ENCODE assay signal across 27 mouse cellular contexts in the genomic region with DNA sequence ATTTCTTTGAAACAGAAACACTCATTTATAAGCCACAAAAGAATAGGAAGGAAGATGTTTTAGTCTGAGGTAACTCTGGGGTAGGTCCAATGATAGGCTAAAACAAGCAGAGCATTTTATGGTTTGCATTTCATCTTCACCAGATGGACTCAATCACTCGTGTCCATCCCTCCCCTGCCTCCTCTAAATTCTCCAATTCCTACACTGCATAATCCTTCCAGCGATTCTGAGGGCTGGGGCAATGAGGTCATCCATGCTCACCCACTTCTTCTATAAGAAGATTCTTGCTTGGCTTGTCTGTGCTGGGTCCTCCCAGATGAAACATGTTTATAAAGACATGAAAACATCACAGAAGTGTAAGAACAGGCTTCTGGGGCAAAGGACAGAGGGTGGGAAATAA.
A peak's percentile ranks its signal among the peaks of the same experiment; 100 is the strongest.
DNase-seq lines count a peak whose midpoint lies in the region; ATAC-seq and TF ChIP-seq lines count a peak whose summit lies in the region.
"Had no signal": no experiment of that assay in that cellular context is flagged by ENCODE, and none has a peak within 500 bp of the region (broad histone marks: within the 10 kb centered on the region; RNA-seq: fewer than 3 reads in every experiment).

No protein-coding gene starts in this region.

- TF ChIP-seq POLR2A in kidney, adult 2 months (IDR thresholded peaks at IDR 0.05; ENCODE audit: low read depth, low read length): no peak

- peak; percentile 93 for ATAC-seq in kidney, embryonic 15.5 days (replicated peaks; ENCODE audit: low FRiP score)
- ATAC-seq in embryonic facial prominence, embryonic 11.5 days (replicated peaks; ENCODE audit: insufficient number of reproducible peaks, low FRiP score, low TSS enrichment, low read depth): no peak
- ATAC-seq: forebrain, embryonic 13.5 days; intestine, postnatal 0 days; midbrain, embryonic 15.5 days had no signal

- no peaks in the 10 kb centered on the region for H3K4me1 ChIP-seq in kidney, embryonic 15.5 days
- H3K4me1 ChIP-seq in kidney, adult 2 months (ENCODE audit: control insufficient read depth, insufficient read depth, low read length): no peaks in the 10 kb centered on the region
- no peaks in the 10 kb centered on the region for H3K4me1 ChIP-seq in embryonic facial prominence, embryonic 11.5 days (ENCODE audit: control insufficient read depth, insufficient read depth, low read length)
- no peaks in the 10 kb centered on the region for H3K4me1 ChIP-seq in forebrain, embryonic 10.5 days
- H3K4me1 ChIP-seq: forebrain, embryonic 13.5 days; heart, embryonic 10.5 days; heart, embryonic 15.5 days; lung, embryonic 15.5 days; midbrain, embryonic 10.5 days; midbrain, embryonic 15.5 days had no signal

- no peak overlapping the region for H3K4me3 ChIP-seq in kidney, embryonic 15.5 days (replicated peaks)
- no peak overlapping the region for H3K4me3 ChIP-seq in kidney, adult 2 months (ENCODE audit: insufficient read depth, low read depth, low read length)
- H3K4me3 ChIP-seq in embryonic facial prominence, embryonic 11.5 days (ENCODE audit: low read depth, low read length): no peak overlapping the region
- no peak overlapping the region for H3K4me3 ChIP-seq in forebrain, embryonic 10.5 days
- H3K4me3 ChIP-seq: erythroblast, embryonic 14.5 days; forebrain, embryonic 13.5 days; heart, embryonic 10.5 days; heart, embryonic 15.5 days; lung, embryonic 15.5 days; midbrain, embryonic 10.5 days; midbrain, embryonic 15.5 days had no signal

- no peaks in the 10 kb centered on the region for H3K36me3 ChIP-seq in kidney, embryonic 15.5 days
- no peaks in the 10 kb centered on the region for H3K36me3 ChIP-seq in kidney, adult 2 months (ENCODE audit: control insufficient read depth, insufficient read depth, low read length)
- H3K36me3 ChIP-seq in embryonic facial prominence, embryonic 11.5 days (replicated peaks; ENCODE audit: control insufficient read depth, insufficient read depth, low read depth, low read length): no peaks in the 10 kb centered on the region
- no peaks in the 10 kb centered on the region for H3K36me3 ChIP-seq in forebrain, embryonic 10.5 days (replicated peaks)
- H3K36me3 ChIP-seq: heart, embryonic 10.5 days; heart, embryonic 15.5 days; lung, embryonic 15.5 days; midbrain, embryonic 10.5 days; midbrain, embryonic 15.5 days had no signal

- no peaks in the 10 kb centered on the region for H3K9me3 ChIP-seq in kidney, embryonic 15.5 days (replicated peaks)
- no peaks in the 10 kb centered on the region for H3K9me3 ChIP-seq in embryonic facial prominence, embryonic 11.5 days (replicated peaks; ENCODE audit: control insufficient read depth, low read length)
- H3K9me3 ChIP-seq in forebrain, embryonic 10.5 days: no peaks in the 10 kb centered on the region
- H3K9me3 ChIP-seq: forebrain, embryonic 13.5 days; heart, embryonic 10.5 days; heart, embryonic 15.5 days; lung, embryonic 15.5 days; midbrain, embryonic 10.5 days; midbrain, embryonic 15.5 days had no signal

- no peak overlapping the region for H3K9ac ChIP-seq in kidney, embryonic 15.5 days
- H3K9ac ChIP-seq in embryonic facial prominence, embryonic 11.5 days (replicated peaks; ENCODE audit: low read length): no peak overlapping the region
- H3K9ac ChIP-seq: forebrain, embryonic 13.5 days; heart, embryonic 15.5 days; hindbrain, embryonic 14.5 days; liver, embryonic 14.5 days; lung, embryonic 15.5 days; midbrain, embryonic 15.5 days had no signal

- H3K4me2 ChIP-seq in kidney, embryonic 15.5 days: no peak overlapping the region
- no peak overlapping the region for H3K4me2 ChIP-seq in embryonic facial prominence, embryonic 11.5 days (ENCODE audit: low read depth, low read length)
- H3K4me2 ChIP-seq: forebrain, embryonic 13.5 days; heart, embryonic 15.5 days; hindbrain, embryonic 14.5 days; lung, embryonic 15.5 days; midbrain, embryonic 15.5 days had no signal

- no peak for TF ChIP-seq CTCF in kidney, adult 2 months (conservative IDR thresholded peaks at IDR 0.05; ENCODE audit: insufficient read depth, insufficient read length, low read depth, low read length)

- DNase-seq in kidney, adult 2 months: no peak
- peak; percentile 16 to 29 for DNase-seq in kidney, postnatal 4 days
- no peak for DNase-seq in kidney, adult 8-10 months
- peak; percentile 6 for DNase-seq in embryo, embryonic 11 days
- peak; percentile 18 for DNase-seq in embryonic facial prominence, embryonic 11.5 days (ENCODE audit: low spot score)
- no peak for DNase-seq in forebrain, embryonic 10.5 days (ENCODE audit: extremely low spot score, low spot score)
- DNase-seq: adrenal gland, postnatal 25 days; B cell, adult 2 months; cerebellum, adult 11-12 months; cerebellum, postnatal 10 days; gastrocnemius, postnatal 10 days; heart, postnatal 36 days; left cerebral cortex, postnatal 4 days; liver; right cerebral cortex, postnatal 25 days; thymus, postnatal 4 days had no signal

- no peaks in the 10 kb centered on the region for H3K27me3 ChIP-seq in kidney, embryonic 15.5 days
- H3K27me3 ChIP-seq in kidney, adult 2 months (replicated peaks; ENCODE audit: control insufficient read depth, insufficient read depth, low read length): no peaks in the 10 kb centered on the region
- no peaks in the 10 kb centered on the region for H3K27me3 ChIP-seq in embryonic facial prominence, embryonic 11.5 days (ENCODE audit: control insufficient read depth, insufficient read depth, low read length)
- no peaks in the 10 kb centered on the region for H3K27me3 ChIP-seq in forebrain, embryonic 10.5 days (ENCODE audit: poor library complexity, severe bottlenecking)
- H3K27me3 ChIP-seq: forebrain, embryonic 13.5 days; heart, embryonic 15.5 days; lung, embryonic 15.5 days; midbrain, embryonic 15.5 days had no signal

- no peak overlapping the region for H3K27ac ChIP-seq in kidney, embryonic 15.5 days
- no peak overlapping the region for H3K27ac ChIP-seq in kidney, adult 2 months (ENCODE audit: insufficient read depth, low read depth, low read length)
- no peak overlapping the region for H3K27ac ChIP-seq in embryonic facial prominence, embryonic 11.5 days (replicated peaks; ENCODE audit: low read depth, low read length)
- no peak overlapping the region for H3K27ac ChIP-seq in forebrain, embryonic 10.5 days
- H3K27ac ChIP-seq: forebrain, embryonic 13.5 days; heart, embryonic 10.5 days; heart, embryonic 15.5 days; hindbrain, embryonic 14.5 days; liver, embryonic 14.5 days; lung, embryonic 15.5 days; midbrain, embryonic 10.5 days; midbrain, embryonic 15.5 days had no signal

- WGBS in kidney, embryonic 15.5 days: 22% methylated on average over 2 of the region's 2 CpGs
- WGBS in kidney, adult 2 months: 19% methylated on average over 2 of the region's 2 CpGs
- 18% methylated on average over 2 of the region's 2 CpGs for WGBS in embryonic facial prominence, embryonic 11.5 days
- 39% methylated on average over 2 of the region's 2 CpGs for WGBS in forebrain, embryonic 10.5 days

Comparison
In these comparisons a context has a peak if more than half of its experiments do, and no peak if none do; other contexts are left out.
1. DNase-seq: peak in kidney, postnatal 4 days (2 of 2), embryo, embryonic 11 days (single experiment) and embryonic facial prominence, embryonic 11.5 days (single experiment); none in kidney, adult 2 months (single experiment), kidney, adult 8-10 months (0 of 2) and forebrain, embryonic 10.5 days (single experiment).